Mouse (Mus musculus): ENCODE data around the gene Lama5.

Lama5 gene

GRCm38 (mm10) chr2:180135414-180135813 lies 90.2 kb downstream of the Lama5 start:
- no peak for DNase-seq (ENCODE audit: low read depth)

GRCm38 (mm10) chr2:180133911-180134310 lies 91.7 kb downstream of the Lama5 start:
- no peak for DNase-seq (ENCODE audit: low read depth)

GRCm38 (mm10) chr2:180133231-180133630 lies 92.4 kb downstream of the Lama5 start:
- DNase-seq (ENCODE audit: low read depth): no peak

GRCm38 (mm10) chr2:180127675-180128074 lies 98.0 kb downstream of the Lama5 start:
- no peak for DNase-seq (ENCODE audit: low read depth)
